Mouse (Mus musculus) stomach, embryonic 14.5 days (tissue): ENCODE data around the gene Usp49. TPM values are rescaled to one million over a fixed set of nuclear protein-coding genes. Genes with fewer than 3 reads are reported as not detected.

Experiments used
- ATAC-seq: fragments of 200-750 bp; cut with Nextera tagmentation; 2 replicates; pipeline ENCODE4 v1.8.0; 2017; ENCODE audit warnings: low read depth, moderate TSS enrichment; ENCODE audit not compliant: insufficient number of reproducible peaks, insufficient read depth, low FRiP score
- H3K27ac ChIP-seq: fragments of 300-500 bp; sonication (generic); 2 replicates; pipeline ENCODE4 v1.5.1; 2014; ENCODE audit warnings: mild to moderate bottlenecking, low read length, moderate library complexity, mixed read lengths
- H3K27me3 ChIP-seq: fragments of 300-500 bp; sonication (generic); 2 replicates; pipeline ENCODE4 v1.6.1; 2014; ENCODE audit warnings: low read length, control low read depth, mixed read lengths; ENCODE audit not compliant: control insufficient read depth, insufficient read depth
- H3K36me3 ChIP-seq: fragments of 300-500 bp; sonication (generic); 2 replicates; pipeline ENCODE4 v1.6.1; 2014; ENCODE audit warnings: mild to moderate bottlenecking, control low read depth, low read length, moderate library complexity, mixed read lengths; ENCODE audit not compliant: control insufficient read depth, insufficient read depth
- H3K4me1 ChIP-seq: fragments of 300-500 bp; sonication (generic); 2 replicates; pipeline ENCODE4 v1.6.1; 2014; ENCODE audit warnings: low read length, control low read depth, mixed read lengths; ENCODE audit not compliant: control insufficient read depth, insufficient read depth
- H3K4me2 ChIP-seq: fragments of 300-500 bp; sonication (generic); replicated peaks from 2 replicates; pipeline ENCODE4 v1.6.1; 2014; ENCODE audit warnings: low read depth, low read length, control low read depth
- H3K4me3 ChIP-seq: fragments of 300-500 bp; sonication (generic); 2 replicates; pipeline ENCODE4 v1.5.1; 2014; ENCODE audit warnings: low read depth, low read length, control low read depth
- H3K9ac ChIP-seq: fragments of 300-500 bp; sonication (generic); replicated peaks from 2 replicates; pipeline ENCODE4 v1.6.1; 2014; ENCODE audit warnings: low read depth, mild to moderate bottlenecking, control low read depth, low read length, moderate library complexity, mixed read lengths
- H3K9me3 ChIP-seq: fragments of 300-500 bp; sonication (generic); 2 replicates; pipeline ENCODE4 v1.6.1; 2016; ENCODE audit warnings: low read depth, low read length, control low read depth; ENCODE audit not compliant: control insufficient read depth
- WGBS: fragments of 180-500 bp; shearing (Covaris S2); extraction: QIAGEN DNeasy Blood & Tissue Kit; methylation state at CpG from one replicate; pipeline ENCODE4 v1.1.7; 2014; 5-methylcytosine and 5-hydroxymethylcytosine counted together
- polyA plus RNA-seq: library from polyadenylated mRNA; unstranded; fragments of >200 nt; fragmentation: Nextera tagmentation; extraction: Ambion mirVana; gene quantifications from 2 replicates; pipeline ENCODE4 v1.2.1, GENCODE M21; 2014

Gene Usp49
- polyA plus RNA-seq, 1 experiment from 2014 or later, result 4.9 TPM

DNA sequence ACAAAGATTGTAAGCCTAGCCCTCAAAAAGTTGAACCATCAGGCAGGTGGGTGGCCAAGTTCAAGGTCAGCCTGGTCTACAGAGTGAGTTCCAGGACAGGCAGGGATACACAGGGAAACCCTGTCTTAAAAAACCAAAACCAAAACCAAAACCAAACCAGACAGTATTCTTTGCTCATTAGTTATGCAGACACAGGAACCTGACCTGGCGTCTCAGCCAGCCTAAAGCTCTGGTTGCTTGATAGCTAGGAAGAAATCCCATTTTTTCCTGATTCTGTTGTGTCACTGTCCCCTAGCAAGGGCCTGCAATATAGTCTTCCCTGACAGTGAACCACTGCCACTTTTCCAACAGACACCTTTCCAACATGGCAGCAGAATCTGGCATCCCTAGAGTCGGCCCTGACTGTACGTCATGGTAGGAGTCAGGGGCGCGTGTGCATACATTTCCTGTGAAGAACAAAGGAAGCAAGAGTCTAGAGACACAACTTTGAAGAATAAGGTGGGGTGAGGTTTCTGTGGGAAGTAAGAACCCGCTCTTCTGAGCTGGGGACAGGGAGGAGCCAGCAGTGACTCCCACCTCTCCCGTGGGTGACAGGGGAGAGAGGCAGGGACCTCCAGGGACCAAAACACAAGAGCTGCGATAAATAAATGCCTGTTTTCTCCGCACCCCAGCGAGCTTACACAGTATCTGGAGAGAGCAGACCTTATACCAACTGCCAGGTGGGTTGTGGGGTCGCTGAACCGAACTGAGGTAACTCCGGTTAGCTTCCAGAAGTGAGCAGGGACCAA is 29.7 kb upstream of the Usp49 start:
- no peaks in the 10 kb centered on the region for H3K9me3 ChIP-seq
- H3K36me3 ChIP-seq, result peaks cover 63% of the 10 kb centered on the region
- no peak overlapping the region for H3K9ac ChIP-seq
- no peak for ATAC-seq
- H3K4me3 ChIP-seq, result no peak overlapping the region
- H3K4me2 ChIP-seq, result no peak overlapping the region
- peak overlapping the region; percentile 61; the same call in 1 of the 2 replicates for H3K27ac ChIP-seq
- H3K27me3 ChIP-seq, result no peaks in the 10 kb centered on the region
- WGBS, result 87% methylated on average over 13 of the region's 13 CpGs
- H3K4me1 ChIP-seq, result peaks cover 20% of the 10 kb centered on the region

DNA sequence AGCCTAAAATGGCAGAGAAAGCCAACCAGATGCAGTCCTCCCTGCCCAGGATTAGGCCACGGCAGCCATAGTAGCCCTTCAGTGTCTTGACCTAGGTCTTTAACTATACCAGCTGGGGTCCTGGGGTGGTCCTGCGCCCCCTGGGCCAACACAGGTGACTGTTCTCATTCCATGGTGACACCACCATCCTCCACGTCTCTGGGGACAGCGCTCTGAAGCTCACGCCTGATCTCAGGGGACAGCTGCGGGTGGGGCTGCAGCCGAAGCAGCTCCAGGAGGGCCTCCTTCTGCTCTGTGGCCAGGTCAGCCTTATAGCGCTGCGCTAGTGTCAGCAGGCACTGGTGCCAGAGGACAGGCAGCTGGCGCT is 29.1 kb upstream of the Usp49 start:
- ATAC-seq, result no peak
- 89% methylated on average over 10 of the region's 10 CpGs for WGBS
- Histone ChIP-seq H3K4me1 (peaks cover 15% of the 10 kb centered on the region), H3K9ac (no peak overlapping the region), H3K27me3 (no peaks in the 10 kb centered on the region), H3K36me3 (peaks cover 69% of the 10 kb centered on the region), H3K27ac (no peak overlapping the region), H3K4me2 (no peak overlapping the region), H3K4me3 (no peak overlapping the region), H3K9me3 (no peaks in the 10 kb centered on the region)

DNA sequence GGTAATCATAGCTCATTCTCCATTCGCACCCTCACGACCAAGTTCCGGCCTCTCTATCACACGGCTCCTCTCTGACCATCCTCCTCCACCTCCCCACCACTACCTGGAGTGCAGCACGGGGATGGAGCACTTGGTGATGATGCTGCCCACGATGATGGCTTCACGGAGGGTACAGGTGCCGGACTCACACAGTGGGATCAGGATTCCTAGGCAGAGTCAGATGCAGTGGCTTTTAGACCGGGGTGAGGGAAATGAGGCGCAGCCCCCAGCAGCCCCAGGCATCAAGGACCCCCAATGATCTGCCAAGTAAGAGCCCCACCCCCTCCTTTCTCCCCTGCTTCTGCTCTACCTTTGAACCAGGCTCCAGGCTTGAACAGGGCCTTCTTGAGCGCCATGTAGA is 28.2 kb upstream of the Usp49 start:
- 92% methylated on average over 11 of the region's 11 CpGs for WGBS
- Histone ChIP-seq H3K27ac (no peak overlapping the region), H3K27me3 (no peaks in the 10 kb centered on the region), H3K4me3 (no peak overlapping the region), H3K9me3 (no peaks in the 10 kb centered on the region), H3K4me1 (peaks cover 6% of the 10 kb centered on the region), H3K9ac (no peak overlapping the region), H3K4me2 (no peak overlapping the region), H3K36me3 (peaks cover 71% of the 10 kb centered on the region)
- ATAC-seq, result no peak

DNA sequence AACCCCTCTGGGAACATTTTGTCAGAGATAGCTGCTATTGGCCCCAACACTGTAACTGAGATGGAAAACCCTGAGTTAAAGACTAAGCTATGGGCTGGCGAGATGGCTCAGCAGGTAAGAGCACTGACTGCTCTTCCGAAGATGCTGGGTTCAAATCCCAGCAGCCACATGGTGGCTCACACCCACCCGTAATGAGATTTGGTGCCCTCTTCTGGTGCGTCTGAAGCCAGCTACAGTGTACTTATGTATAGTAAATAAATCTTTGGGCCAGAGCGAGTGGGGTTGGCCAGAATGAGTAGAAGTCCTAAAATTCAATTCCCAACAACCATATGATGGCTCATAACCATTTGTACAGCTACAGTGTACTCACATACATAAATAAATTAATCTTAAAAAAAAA is 24.3 kb upstream of the Usp49 start:
- no peak overlapping the region for H3K4me3 ChIP-seq
- H3K27me3 ChIP-seq, result no peaks in the 10 kb centered on the region
- peaks cover 39% of the 10 kb centered on the region for H3K36me3 ChIP-seq
- H3K4me2 ChIP-seq, result no peak overlapping the region
- H3K9ac ChIP-seq, result no peak overlapping the region
- no peak overlapping the region for H3K27ac ChIP-seq
- ATAC-seq, result no peak
- H3K4me1 ChIP-seq, result peaks cover 10% of the 10 kb centered on the region
- H3K9me3 ChIP-seq, result no peaks in the 10 kb centered on the region
- WGBS, result 65% methylated on average over 5 of the region's 5 CpGs

DNA sequence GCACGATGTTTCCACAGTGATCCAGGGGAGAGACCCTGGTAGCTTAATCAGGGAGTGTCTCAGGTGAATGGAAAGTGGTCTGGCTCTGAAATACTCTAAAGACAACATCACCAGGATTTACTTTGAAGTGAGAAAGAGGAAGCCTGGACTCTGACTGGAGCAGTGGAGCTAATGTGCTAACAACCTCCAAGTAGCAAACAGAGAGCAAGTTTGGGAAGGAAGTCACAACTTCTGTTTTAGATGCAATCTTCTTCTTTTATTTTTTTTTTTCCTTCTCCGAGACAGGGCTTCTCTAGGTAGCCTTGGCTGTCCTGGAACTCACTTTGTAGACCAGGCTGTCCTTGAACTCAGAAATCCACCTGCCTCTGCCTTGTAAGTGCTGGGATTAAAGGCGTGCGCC is 21.3 kb upstream of the Usp49 start:
- Histone ChIP-seq H3K9ac (no peak overlapping the region), H3K4me3 (no peak overlapping the region), H3K9me3 (no peaks in the 10 kb centered on the region), H3K27ac (no peak overlapping the region), H3K27me3 (no peaks in the 10 kb centered on the region), H3K4me1 (peaks cover 18% of the 10 kb centered on the region), H3K36me3 (peaks cover 30% of the 10 kb centered on the region), H3K4me2 (no peak overlapping the region)
- ATAC-seq, result no peak
- WGBS, result 93% methylated on average over 4 of the region's 4 CpGs

DNA sequence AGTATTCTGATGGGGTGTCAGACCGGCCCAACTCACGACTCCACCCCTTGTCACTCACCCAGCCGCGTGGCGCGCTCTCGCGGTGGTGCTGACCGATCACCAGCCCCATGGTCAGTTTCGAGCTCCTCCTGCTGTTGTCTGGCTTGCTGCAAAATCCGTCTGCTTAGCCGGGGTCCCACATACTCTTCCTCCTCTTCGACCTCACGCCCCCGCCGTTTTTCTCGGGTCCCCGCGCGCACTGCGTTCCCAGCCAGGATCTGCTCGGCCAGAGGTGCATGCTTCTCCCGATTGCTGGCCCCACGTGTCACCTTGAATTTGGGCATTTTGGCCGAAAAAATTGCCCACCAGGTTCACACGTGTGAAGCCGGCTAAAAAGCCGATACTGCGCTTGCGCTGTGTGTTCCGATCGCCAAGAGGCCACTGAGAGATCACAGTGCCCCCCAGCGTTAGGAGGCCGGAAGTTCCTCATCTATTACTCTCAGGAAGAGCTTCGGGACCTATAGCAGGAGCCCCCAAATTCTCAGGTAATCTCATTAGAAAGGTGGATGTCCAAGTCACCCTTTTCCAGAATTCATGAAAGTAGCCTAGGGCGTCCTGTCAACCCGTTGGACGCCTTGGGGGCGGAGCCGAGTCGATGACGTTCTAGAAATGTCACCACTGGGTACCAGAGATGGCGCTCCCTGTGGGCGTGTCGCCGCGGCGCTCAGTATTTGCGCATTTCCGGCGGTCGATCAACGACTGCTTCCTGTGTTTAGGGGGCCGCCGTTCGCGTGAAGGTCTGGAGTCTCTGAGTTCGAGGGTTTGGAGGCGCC is 19.4 kb upstream of the Usp49 start, which contains the start of the genes Bysl, Med20 and Gm20517:
TSS of gene Bysl (minus strand) at position 644 of the 812 bp plus-strand sequence.
TSS of gene Med20 (plus strand) at position 734 of the 812 bp plus-strand sequence.
TSS of gene Gm20517 (plus strand) at position 741 of the 812 bp plus-strand sequence.
- Histone ChIP-seq H3K9ac (peak within 1 kb of the TSS; percentile 72), H3K4me3 (peak within 1 kb of the TSS; percentile 85), H3K27me3 (no peaks in the 10 kb centered on the region), H3K27ac (peak within 1 kb of the TSS; percentile 72), H3K36me3 (peaks cover 18% of the 10 kb centered on the region), H3K4me2 (peak within 1 kb of the TSS; percentile 92), H3K4me1 (peaks cover 18% of the 10 kb centered on the region), H3K9me3 (no peaks in the 10 kb centered on the region)
- ATAC-seq, result peak; percentile 94
- WGBS, result under 1% methylated on average over 59 of the region's 59 CpGs

DNA sequence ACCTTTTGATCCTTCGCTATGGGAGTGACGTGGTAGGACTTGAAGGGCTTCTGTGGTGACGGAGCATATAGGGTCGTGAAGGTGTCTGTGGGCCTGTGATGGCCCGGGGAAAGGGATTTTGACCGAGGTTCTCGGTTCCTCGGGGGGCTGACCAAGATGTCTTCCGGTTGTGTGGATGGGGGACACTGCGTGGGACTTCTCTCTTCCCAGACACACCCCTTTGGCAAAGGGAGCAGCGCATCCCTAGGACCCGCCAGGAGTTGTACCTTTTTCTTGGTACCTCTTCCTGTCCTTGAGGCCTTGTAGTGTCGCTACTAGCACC is 18.9 kb upstream of the Usp49 start:
- H3K4me2 ChIP-seq, result peak overlapping the region; percentile 92
- WGBS, result under 1% methylated on average over 13 of the region's 13 CpGs
- peak overlapping the region; percentile 72 for H3K9ac ChIP-seq
- H3K27ac ChIP-seq, result no peak overlapping the region; the same call in 1 of the 2 replicates
- ATAC-seq, result no peak
- H3K4me1 ChIP-seq, result peaks cover 18% of the 10 kb centered on the region
- peaks cover 17% of the 10 kb centered on the region for H3K36me3 ChIP-seq
- peak overlapping the region; percentile 85 for H3K4me3 ChIP-seq
- H3K9me3 ChIP-seq, result no peaks in the 10 kb centered on the region
- H3K27me3 ChIP-seq, result no peaks in the 10 kb centered on the region

DNA sequence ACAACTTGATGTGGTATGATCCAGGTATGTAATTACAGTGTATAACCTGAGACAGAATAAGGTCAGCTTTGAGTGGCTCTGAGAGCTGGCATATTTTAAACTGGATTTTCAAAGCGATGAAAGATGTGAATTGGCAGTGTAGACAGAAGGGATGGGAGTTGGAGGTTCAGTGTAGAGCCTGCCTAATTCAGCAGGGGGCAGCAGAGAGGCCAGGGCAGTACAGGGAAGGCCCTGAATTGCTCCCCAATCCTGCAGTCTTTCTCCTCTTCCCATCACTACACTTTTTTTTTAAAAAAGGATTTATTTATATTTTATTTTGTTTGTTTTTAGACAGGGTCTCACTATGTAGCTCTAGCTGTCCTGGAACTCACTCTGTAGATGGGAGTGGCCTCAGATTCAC is 16.5 kb upstream of the Usp49 start:
- Histone ChIP-seq H3K9ac (no peak overlapping the region), H3K4me2 (no peak overlapping the region), H3K4me1 (peaks cover 18% of the 10 kb centered on the region), H3K4me3 (no peak overlapping the region), H3K9me3 (no peaks in the 10 kb centered on the region), H3K36me3 (peaks cover 28% of the 10 kb centered on the region), H3K27me3 (no peaks in the 10 kb centered on the region), H3K27ac (no peak overlapping the region)
- ATAC-seq, result no peak
- 89% methylated on average over 1 of the region's 1 CpGs for WGBS
